Mouse (Mus musculus): Measurements from ENCODE around the gene Gdf7. TPM values are rescaled to one million over a fixed set of nuclear protein-coding genes. Genes with fewer than 3 reads are reported as not detected.

The Gdf7 gene
- total RNA-seq (2017), result not detected in 3 replicates

DNA sequence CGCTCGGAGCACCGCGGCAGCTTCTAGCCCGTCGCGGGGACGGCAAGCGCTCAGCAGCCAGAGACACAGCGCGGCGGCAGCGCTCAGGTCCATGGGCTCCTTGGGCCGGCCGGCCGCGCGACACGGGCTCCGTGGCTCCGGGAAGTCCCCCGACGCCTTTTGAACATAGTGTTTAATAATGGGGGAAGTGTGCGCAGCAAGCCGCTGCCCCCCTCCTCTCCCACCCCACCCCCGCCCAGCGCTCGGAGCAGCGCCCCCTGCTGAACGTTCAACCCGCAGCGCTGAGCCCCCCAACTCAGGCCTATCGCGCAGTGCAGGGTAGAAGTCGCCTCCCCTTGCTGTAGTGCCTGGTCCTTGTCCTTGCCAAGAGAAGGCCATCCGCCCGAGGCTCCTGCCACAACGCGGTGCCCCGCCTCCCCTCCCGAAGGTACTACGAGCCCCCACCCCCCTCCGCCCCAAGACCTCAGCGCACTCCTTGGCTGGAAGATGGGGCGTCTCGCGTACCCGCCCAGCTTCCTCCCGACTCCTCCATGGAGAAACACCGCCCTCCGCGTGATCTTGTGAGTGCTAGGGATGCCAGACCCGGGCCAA, at the start of gene Gdf7:
TSS of gene Gdf7 (minus strand) at position 114 of the 591 bp plus-strand sequence.
- ATAC-seq (replicated peaks; ENCODE audit: insufficient number of reproducible peaks, low FRiP score, low TSS enrichment, poor library complexity, severe bottlenecking), result no peak

DNA sequence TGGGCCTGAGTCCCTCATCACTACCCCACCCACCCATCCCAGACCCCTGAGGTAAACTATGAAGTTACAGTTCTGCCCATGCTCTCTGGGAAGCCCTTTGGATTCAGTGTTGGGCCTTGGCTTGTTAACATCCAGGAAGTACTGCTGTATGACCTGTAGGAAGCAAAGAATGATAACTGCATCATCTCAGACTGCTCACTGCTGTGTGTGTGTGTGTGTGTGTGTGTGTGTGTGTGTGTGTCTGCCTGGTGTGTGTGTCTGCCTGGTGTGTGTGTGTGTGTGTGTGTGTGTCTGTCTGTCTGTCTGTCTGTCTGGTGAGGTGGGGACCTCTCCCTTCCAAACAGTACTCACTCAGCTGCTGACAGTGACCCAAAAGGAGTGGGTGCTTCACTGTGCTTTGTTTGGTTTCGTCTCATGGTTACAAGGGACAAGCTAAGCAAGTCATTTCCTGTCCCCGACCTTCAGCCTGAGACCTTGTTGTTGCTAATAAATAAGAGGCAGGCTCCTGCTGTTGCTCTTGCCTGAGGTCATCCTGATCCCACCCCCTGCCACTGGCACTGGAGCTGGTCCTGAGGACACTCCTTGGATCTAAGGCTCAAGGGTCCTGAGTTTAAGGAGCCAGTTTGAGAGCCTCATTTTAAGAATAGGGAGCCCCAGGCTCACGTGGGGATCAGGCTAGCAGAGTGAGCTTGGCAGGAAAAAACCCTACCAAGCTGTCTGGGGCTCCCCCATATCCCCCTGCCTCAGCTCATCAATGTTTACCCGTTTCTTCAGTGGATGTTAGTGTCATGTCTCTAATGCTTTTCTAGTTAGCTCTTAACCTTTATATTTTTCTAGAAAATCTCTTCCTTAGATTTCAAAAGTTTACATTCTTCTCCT, 49.5 kb upstream of the Gdf7 start:
- peak; percentile 59; the same call in 1 of the 2 replicates for ATAC-seq (replicated peaks; ENCODE audit: insufficient number of reproducible peaks, low FRiP score, low TSS enrichment, poor library complexity, severe bottlenecking)

DNA sequence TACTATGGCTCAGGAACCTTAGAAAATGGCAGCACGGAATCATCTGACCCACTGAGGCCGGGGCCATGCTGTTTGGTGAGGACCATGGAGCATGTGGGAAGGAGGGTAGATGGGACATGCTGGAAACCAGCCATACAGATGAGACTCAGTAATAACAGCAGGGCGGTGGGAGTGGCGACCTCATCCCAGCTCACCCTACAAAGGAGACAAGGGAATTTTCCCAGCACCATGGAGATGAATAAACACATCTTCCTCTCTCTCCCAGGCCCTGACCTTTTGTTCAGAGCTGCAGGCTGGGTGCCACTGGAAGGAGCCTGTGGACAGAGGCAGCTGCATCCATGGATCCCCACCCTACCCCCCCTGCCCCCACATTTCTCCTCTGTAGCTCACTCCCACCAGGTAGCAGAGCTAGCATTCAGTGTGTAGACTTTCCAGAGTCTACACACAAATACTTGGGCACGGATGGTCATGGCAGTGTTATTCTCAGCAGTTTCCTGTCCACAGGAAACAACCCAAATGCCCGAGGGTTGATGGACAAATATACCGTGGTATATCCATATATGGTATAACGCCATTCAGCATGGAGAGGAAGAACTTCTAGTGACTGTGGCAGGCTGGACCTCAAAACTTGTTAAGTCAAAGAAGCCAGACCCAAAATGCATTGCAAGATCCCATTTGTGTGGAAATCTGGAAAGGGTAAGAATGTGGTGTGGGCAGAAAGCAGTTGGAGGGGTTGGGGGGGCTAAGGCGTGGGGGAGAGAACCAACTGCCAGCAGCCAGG, 47.2 kb upstream of the Gdf7 start:
- ATAC-seq (replicated peaks; ENCODE audit: insufficient number of reproducible peaks, low FRiP score, low TSS enrichment, poor library complexity, severe bottlenecking), result no peak

DNA sequence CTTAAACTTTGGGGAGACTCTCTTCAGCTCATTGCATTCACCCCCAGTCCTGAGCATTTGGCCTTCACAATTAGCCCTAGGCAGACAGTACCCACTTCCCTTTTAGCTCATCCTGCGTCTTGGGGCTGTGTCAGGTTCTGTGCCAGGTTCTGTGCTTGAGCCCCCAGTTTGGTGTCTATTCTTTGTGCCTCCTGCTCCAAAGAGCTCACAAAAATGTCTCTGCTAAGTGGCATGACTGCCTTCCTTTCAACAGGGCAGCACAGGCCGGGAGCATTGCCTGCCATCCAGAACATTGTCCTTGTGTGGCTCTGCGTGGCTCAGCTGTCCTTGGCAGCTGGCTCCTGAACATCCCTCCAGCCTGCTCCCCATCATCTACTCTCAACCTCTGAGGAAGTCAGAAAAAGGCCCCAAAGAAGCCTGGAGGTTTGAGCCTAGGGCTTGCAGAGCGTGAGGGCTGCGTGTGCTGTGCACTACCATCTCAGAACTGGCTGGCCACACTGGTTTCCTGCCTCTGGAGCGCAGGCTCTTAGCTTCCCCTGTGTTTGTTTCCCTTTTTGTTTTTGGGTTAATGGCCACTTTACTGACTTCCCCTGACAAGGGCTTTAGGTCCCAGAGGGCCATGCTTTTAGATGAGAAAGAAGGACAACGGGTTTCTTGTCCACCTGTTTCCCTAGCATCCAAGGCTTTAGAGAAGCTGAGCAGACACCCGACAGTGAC, 46.1 kb upstream of the Gdf7 start:
- ATAC-seq (replicated peaks; ENCODE audit: insufficient number of reproducible peaks, low FRiP score, low TSS enrichment, poor library complexity, severe bottlenecking), result 0 out of 2 replicates have a peak, but pooled peaks have one; percentile 23

DNA sequence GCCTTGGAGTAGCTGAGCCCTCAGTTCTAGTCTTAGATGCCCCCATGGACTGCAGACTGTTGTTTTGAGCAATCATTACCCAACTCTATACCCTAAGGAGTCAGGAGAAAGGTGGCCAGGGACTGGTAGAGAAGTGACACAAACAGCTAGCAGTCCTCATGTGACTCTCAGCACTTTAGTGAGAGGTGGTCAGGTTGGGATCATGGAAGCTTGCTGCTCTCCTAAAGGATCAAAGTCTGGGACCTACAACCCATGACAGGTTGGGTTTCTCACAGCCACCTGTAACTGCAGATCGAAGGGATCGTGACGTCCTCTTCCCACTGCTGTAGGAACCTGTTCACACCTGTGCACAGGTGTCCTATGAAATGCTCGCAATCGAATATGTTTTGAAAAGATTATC, 43.8 kb upstream of the Gdf7 start:
- ATAC-seq (replicated peaks; ENCODE audit: insufficient number of reproducible peaks, low FRiP score, low TSS enrichment, poor library complexity, severe bottlenecking), result no peak

GRCm38 (mm10) chr12:8344897-8345296, 43.1 kb upstream of the Gdf7 start:
- no peak for ATAC-seq (replicated peaks; ENCODE audit: insufficient number of reproducible peaks, low FRiP score, low TSS enrichment, poor library complexity, severe bottlenecking)

DNA sequence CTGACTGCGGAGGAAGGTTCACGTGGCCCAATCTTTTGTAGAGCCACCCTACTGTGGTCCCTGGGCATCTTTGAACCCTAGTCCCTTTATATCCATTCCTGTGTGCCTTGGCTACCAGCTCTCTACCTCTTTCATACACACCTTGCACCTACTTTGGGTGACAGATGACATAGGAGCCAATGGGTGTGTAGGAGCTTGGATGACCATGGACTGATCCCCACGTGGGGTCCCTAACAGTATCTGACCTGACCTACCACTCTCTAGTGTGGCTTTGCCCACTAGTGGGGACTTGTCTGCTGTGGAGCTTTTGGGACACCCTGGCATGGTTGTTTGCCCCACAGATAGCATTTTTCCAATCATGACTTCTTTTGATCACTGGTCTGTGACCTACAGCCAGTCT, 41.6 kb upstream of the Gdf7 start:
- ATAC-seq (replicated peaks; ENCODE audit: insufficient number of reproducible peaks, low FRiP score, low TSS enrichment, poor library complexity, severe bottlenecking), result no peak

DNA sequence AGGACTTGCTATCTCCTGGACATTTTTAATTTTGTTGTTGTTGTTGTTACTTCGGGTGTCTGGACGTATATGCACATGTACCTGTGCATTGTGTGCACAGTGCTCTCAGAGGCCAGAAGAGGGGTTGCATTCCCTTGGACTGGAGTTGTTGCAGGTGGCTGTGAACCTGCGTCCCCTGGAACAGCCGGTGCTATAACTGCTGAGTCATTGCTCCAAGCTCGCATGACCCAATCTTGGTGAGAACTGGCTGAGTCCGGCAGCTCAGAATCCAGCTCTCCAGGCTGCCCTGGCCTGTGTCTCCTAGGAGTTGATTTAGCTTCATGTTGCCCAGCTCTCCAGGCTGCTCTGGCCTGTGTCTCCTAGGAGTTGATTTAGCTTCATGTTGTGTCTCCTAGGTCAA, 39.3 kb upstream of the Gdf7 start:
- ATAC-seq (replicated peaks; ENCODE audit: insufficient number of reproducible peaks, low FRiP score, low TSS enrichment, poor library complexity, severe bottlenecking), result no peak

DNA sequence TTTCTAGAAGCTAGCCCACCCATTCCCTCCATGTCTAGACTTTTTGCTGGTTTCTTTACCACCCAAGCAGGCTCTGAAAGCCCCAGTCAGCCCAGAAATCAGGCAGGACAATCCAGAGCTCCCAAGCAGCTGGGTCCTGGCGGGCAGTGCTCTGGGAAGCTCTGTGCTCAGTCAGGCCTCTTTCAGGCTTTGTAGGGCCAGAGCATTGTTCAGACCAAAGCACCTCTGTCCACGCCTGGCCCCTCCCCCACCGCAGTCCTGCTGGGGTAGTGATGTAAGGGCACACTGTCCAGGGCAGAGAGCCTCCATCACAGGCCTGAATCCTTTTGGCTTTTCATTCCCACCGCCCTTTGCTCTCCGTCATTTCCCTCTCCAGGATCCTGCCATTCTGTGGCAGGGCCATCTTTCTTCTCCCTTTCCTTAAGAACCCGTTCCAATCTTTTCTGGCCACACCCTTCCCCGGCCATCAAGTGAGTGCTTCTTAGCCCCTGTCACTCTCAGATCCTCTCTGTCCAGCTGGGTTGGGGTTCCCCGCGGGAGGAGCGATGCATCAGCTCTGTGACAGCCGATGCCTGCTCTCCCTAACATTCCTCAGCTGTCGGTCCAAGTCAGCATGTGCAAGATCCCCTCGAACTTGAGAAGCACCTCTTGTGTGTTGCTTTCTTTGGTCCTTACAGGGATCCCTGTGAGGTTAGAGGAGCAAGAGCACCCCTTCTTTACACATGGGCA, 38.0 kb upstream of the Gdf7 start:
- ATAC-seq (replicated peaks; ENCODE audit: insufficient number of reproducible peaks, low FRiP score, low TSS enrichment, poor library complexity, severe bottlenecking), result no peak

DNA sequence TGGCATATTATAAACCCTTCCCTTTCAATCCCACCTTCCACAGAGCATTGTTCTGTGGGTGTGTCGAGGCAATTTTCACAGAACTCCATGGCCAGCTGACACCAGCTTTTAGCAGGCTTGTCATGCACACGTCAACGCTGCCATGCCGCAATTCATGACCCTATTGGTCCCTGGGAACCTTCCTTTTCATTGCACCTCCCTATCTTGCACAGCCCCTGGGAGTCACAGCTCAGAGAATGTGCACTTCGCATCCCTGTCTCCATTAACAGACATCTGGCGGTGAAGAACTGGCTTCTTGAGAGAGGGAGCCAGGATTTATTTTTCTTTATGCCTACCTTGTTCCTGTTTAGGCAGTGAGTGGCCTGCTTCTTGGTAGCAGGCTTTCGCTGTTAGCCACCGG, 37.2 kb upstream of the Gdf7 start:
- no peak for ATAC-seq (replicated peaks; ENCODE audit: insufficient number of reproducible peaks, low FRiP score, low TSS enrichment, poor library complexity, severe bottlenecking)

DNA sequence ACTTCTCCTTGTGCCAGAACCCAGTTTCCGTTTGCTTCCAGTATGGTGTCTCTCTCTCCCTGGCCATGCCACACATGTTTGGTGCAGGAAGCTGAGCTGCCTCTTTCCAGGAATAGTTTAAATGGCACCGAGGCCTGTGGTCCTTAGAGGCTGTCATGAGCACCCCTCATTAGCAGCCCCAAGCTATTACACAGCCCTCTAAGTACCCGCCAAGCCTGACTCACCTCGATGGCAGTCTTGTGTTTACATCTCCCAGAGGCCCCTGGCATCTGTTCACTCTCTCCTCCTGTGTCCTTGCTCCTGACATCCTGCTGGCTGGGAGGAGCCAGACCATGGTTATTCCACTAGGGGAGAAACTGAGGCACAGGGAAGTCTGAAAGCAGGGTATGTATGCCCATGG, 36.7 kb upstream of the Gdf7 start:
- no peak for ATAC-seq (replicated peaks; ENCODE audit: insufficient number of reproducible peaks, low FRiP score, low TSS enrichment, poor library complexity, severe bottlenecking)

DNA sequence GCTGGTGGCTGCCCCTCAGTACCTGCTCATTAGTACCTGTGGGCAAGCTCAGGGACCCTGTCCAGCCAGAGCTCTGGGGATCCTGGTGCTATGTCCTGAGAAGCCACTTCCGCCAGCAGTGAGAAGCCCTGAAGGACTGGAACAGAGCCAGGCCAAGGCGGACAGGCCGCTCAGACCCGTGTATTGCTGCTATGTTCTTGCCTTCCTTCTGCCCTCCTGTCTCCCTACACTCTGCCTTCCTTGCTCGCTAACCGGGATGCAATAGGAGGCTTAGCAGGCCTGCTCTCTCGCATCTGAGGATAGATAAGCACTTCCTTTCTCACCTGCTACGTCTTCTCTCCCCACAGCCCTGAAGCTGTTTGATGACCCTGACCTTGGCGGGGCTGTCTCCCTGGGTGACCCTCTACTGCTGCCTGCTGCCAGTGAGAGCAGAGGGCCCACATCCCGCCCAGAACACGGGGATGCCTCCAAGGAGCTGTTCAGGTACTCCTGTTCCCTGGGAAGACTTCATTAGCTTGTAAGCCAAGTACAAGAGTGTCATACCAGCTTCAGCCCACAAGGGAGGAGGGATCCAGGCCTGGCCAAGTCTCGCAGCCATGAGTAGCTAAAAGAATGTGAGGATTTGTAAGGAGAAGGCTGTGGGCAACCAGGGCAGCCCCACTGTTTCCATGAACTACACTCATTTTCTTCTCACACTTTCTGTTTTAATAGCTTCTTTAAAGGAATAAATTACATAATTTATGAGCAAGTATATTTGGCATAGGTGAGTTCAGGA, 35.7 kb upstream of the Gdf7 start:
- ATAC-seq (replicated peaks; ENCODE audit: insufficient number of reproducible peaks, low FRiP score, low TSS enrichment, poor library complexity, severe bottlenecking), result no peak

DNA sequence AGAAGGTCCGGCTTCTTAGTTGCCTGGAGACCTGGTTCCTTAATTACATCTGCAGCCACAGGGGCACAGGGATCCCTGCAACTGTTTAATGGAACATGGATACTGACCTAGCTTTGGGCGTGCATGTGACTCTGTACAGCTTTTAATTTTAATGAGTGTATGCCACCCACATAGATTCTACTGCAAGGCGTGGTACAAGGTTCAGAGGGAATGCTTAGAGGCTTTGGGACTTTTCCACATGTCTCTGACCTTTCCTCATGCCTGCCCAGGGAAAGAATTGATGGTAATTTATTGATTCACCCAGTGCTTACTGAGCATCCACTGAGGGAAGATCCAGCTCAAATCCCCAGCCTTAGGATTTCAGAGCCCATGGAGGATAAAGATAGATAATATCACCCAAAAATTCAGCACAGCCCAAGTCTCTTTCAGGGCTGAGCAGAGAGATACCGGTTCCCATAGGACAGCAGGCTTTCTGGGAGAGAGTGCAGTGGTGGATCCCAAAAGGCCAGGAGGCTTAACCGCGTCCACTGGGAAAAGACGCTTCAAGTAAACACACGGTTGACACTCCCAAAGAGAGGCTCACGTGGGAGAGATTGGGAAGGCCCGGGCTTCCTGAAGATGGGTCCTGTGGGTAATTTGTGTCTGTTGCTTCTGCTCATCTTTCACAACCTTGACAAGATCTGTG, 35.0 kb upstream of the Gdf7 start:
- ATAC-seq (replicated peaks; ENCODE audit: insufficient number of reproducible peaks, low FRiP score, low TSS enrichment, poor library complexity, severe bottlenecking), result no peak

- ATAC-seq (replicated peaks; ENCODE audit: insufficient number of reproducible peaks, low FRiP score, low TSS enrichment, poor library complexity, severe bottlenecking), result no peak
These were observed 33.7 kb upstream of the Gdf7 start for GRCm38 (mm10) chr12:8335503-8335902.

DNA sequence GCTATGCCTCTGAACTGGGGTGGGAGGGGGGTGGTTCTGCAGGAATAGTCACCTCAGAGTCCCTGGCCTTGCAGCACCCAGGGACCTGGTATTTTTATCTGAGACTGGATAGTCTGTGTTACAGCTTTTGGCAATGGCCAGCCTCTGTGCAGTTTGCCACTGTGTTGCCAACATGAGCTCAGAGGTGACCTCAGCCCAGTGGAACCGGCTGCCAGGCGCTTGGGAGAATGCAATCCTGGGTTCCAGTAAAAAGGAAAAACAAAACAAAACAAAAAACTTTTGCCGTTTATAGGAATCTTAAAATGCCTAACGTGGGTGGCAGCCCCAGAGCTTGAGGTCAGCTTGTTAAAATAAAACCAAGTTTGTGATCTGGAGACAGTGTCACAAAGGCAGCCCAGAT, 32.5 kb upstream of the Gdf7 start:
- ATAC-seq (replicated peaks; ENCODE audit: insufficient number of reproducible peaks, low FRiP score, low TSS enrichment, poor library complexity, severe bottlenecking), result no peak

DNA sequence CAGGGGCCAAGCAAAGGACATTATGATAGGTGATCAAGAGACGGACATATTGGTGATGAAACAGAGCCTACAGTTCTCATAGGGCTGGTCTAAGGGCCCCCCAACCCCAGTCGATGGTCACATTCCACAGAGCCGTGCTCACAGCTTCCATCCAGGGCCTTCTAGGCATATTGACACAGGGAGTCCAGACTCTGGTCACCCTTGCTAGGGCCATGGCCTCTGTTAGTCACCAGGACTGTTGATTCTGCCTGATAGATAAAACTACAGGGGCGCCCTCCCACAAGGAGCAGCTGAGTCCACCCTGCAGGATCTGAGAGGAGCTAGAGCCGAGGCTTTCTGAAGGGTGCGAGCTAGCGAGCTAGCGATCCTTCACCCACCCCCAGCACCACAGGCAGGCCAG, 31.9 kb upstream of the Gdf7 start:
- ATAC-seq (replicated peaks; ENCODE audit: insufficient number of reproducible peaks, low FRiP score, low TSS enrichment, poor library complexity, severe bottlenecking), result no peak

GRCm38 (mm10) chr12:8332174-8332542, 30.4 kb upstream of the Gdf7 start:
- ATAC-seq (replicated peaks; ENCODE audit: insufficient number of reproducible peaks, low FRiP score, low TSS enrichment, poor library complexity, severe bottlenecking), result no peak

Measured in monocyte, adult 5-6 weeks (primary cell).